In genomic region chr4:145246173-145247011, GRCm38 (mm10) we compare ENCODE assay signal across 8 mouse cellular contexts. TPM values are rescaled to one million over a fixed set of nuclear protein-coding genes. Genes with fewer than 3 reads are reported as not detected.
DNase-seq lines count a peak whose midpoint lies in the region; ATAC-seq and TF ChIP-seq lines count a peak whose summit lies in the region.

Tnfrsf1b (minus strand) TSS chr4:145246870.

- DNase-seq in A20 (ENCODE audit: low read depth, low spot score) = peak; percentile 90
- peak; percentile 64 to 73 for DNase-seq in adrenal gland, adult 18-20 months (ENCODE audit: low spot score in 2 of 2)
- DNase-seq in hindbrain, embryonic 11.5 days (ENCODE audit: low spot score) = peak; percentile 49
- peak; percentile 25 for DNase-seq in limb, embryonic 14.5 days (ENCODE audit: low spot score)
- peak; percentile 27 for DNase-seq in midbrain, embryonic 14.5 days
- no peak for DNase-seq in right cerebral cortex, postnatal 14 days

- no peaks in the 10 kb centered on the region for H3K9me3 ChIP-seq in forebrain, embryonic 16.5 days (ENCODE audit: control insufficient read depth, low read length)
- H3K9me3 ChIP-seq in hindbrain, embryonic 11.5 days (ENCODE audit: control insufficient read depth, low read length) = no peaks in the 10 kb centered on the region
- no peaks in the 10 kb centered on the region for H3K9me3 ChIP-seq in limb, embryonic 14.5 days (ENCODE audit: control insufficient read depth, low read length)
- H3K9me3 ChIP-seq in midbrain, embryonic 14.5 days (ENCODE audit: control insufficient read depth, low read length) = no peaks in the 10 kb centered on the region

- H3K4me3 ChIP-seq in forebrain, embryonic 16.5 days (replicated peaks; ENCODE audit: low read length) = peak within 1 kb of the TSS; percentile 38
- H3K4me3 ChIP-seq in hindbrain, embryonic 11.5 days (ENCODE audit: low read depth, low read length) = peak within 1 kb of the TSS; percentile 35
- peak within 1 kb of the TSS; percentile 45 for H3K4me3 ChIP-seq in limb, embryonic 14.5 days (replicated peaks; ENCODE audit: low read length)
- H3K4me3 ChIP-seq in midbrain, embryonic 14.5 days (replicated peaks; ENCODE audit: low read depth, low read length) = peak within 1 kb of the TSS; percentile 37
- peak within 1 kb of the TSS; percentile 56 for H3K4me3 ChIP-seq in testis, adult 2 months (ENCODE audit: control insufficient read depth, low read depth, low read length)

- H3K4me2 ChIP-seq in forebrain, embryonic 16.5 days (ENCODE audit: low read length) = peak within 1 kb of the TSS; percentile 54
- H3K4me2 ChIP-seq in hindbrain, embryonic 11.5 days (replicated peaks; ENCODE audit: low read depth, low read length) = peak within 1 kb of the TSS; percentile 79
- peak within 1 kb of the TSS; percentile 86 for H3K4me2 ChIP-seq in limb, embryonic 14.5 days (replicated peaks; ENCODE audit: low read depth, low read length, severe bottlenecking)
- H3K4me2 ChIP-seq in midbrain, embryonic 14.5 days (ENCODE audit: low read length) = peak within 1 kb of the TSS; percentile 61

- H3K9ac ChIP-seq in forebrain, embryonic 16.5 days (replicated peaks; ENCODE audit: low read depth, low read length) = peak within 1 kb of the TSS; percentile 31
- peak within 1 kb of the TSS; percentile 55 for H3K9ac ChIP-seq in hindbrain, embryonic 11.5 days (ENCODE audit: low read depth, low read length)
- peak within 1 kb of the TSS; percentile 55 for H3K9ac ChIP-seq in limb, embryonic 14.5 days (ENCODE audit: low read depth, low read length, severe bottlenecking)
- peak within 1 kb of the TSS; percentile 46 for H3K9ac ChIP-seq in midbrain, embryonic 14.5 days (replicated peaks; ENCODE audit: low read length)

- H3K4me1 ChIP-seq in forebrain, embryonic 16.5 days (replicated peaks; ENCODE audit: control insufficient read depth, insufficient read depth, low read length) = peaks cover 5% of the 10 kb centered on the region; the same call in 1 of the 2 replicates
- H3K4me1 ChIP-seq in hindbrain, embryonic 11.5 days (replicated peaks; ENCODE audit: control insufficient read depth, insufficient read depth, low read length) = 0 out of 2 replicates have a peak, but pooled peaks cover 3% of the 10 kb centered on the region
- H3K4me1 ChIP-seq in limb, embryonic 14.5 days (ENCODE audit: control insufficient read depth, insufficient read depth, low read length) = no peaks in the 10 kb centered on the region
- no peaks in the 10 kb centered on the region for H3K4me1 ChIP-seq in midbrain, embryonic 14.5 days (ENCODE audit: control insufficient read depth, insufficient read depth, low read length)
- peaks cover 6% of the 10 kb centered on the region for H3K4me1 ChIP-seq in testis, adult 2 months (ENCODE audit: control insufficient read depth, insufficient read depth, low read length)

- no peak for TF ChIP-seq CTCF in testis, adult 2 months (IDR thresholded peaks at IDR 0.05; ENCODE audit: control insufficient read depth, insufficient read depth, insufficient replicate concordance, low read depth, low read length)

- peaks cover 12% of the 10 kb centered on the region; the same call in 1 of the 2 replicates for H3K27me3 ChIP-seq in forebrain, embryonic 16.5 days (replicated peaks; ENCODE audit: control insufficient read depth, insufficient read depth, low read length)
- peaks cover 9% of the 10 kb centered on the region for H3K27me3 ChIP-seq in hindbrain, embryonic 11.5 days (ENCODE audit: control insufficient read depth, insufficient read depth, low read length)
- H3K27me3 ChIP-seq in limb, embryonic 14.5 days (ENCODE audit: control insufficient read depth, insufficient read depth, low read length) = peaks cover 6% of the 10 kb centered on the region
- H3K27me3 ChIP-seq in midbrain, embryonic 14.5 days (ENCODE audit: control insufficient read depth, insufficient read depth, low read length) = 0 out of 2 replicates have a peak, but pooled peaks cover 5% of the 10 kb centered on the region
- no peaks in the 10 kb centered on the region for H3K27me3 ChIP-seq in testis, adult 2 months (ENCODE audit: control insufficient read depth, insufficient read depth, low read length)

- H3K27ac ChIP-seq in forebrain, embryonic 16.5 days (ENCODE audit: low read length) = no peak within 1 kb of the TSS
- H3K27ac ChIP-seq in hindbrain, embryonic 11.5 days (ENCODE audit: low read depth, low read length) = no peak within 1 kb of the TSS
- H3K27ac ChIP-seq in limb, embryonic 14.5 days (replicated peaks; ENCODE audit: low read depth, low read length) = no peak within 1 kb of the TSS
- H3K27ac ChIP-seq in midbrain, embryonic 14.5 days (replicated peaks; ENCODE audit: low read depth, low read length) = no peak within 1 kb of the TSS
- no peak within 1 kb of the TSS for H3K27ac ChIP-seq in testis, adult 2 months (ENCODE audit: control insufficient read depth, insufficient read depth, low read depth, low read length)

- no peaks in the 10 kb centered on the region for H3K36me3 ChIP-seq in forebrain, embryonic 16.5 days (ENCODE audit: control insufficient read depth, insufficient read depth)
- H3K36me3 ChIP-seq in hindbrain, embryonic 11.5 days (ENCODE audit: control insufficient read depth, insufficient read depth, low read length) = no peaks in the 10 kb centered on the region
- H3K36me3 ChIP-seq in limb, embryonic 14.5 days (ENCODE audit: control insufficient read depth, insufficient read depth, low read length) = no peaks in the 10 kb centered on the region
- H3K36me3 ChIP-seq in midbrain, embryonic 14.5 days (ENCODE audit: control insufficient read depth, insufficient read depth, low read length) = no peaks in the 10 kb centered on the region
- no peaks in the 10 kb centered on the region for H3K36me3 ChIP-seq in testis, adult 2 months (ENCODE audit: control insufficient read depth, insufficient read depth, low read length)

- TF ChIP-seq POLR2A in limb, embryonic 14.5 days (IDR thresholded peaks at IDR 0.05; ENCODE audit: borderline replicate concordance, extremely low read depth, insufficient read depth, insufficient read length) = no peak
- peak; percentile 58; the same call in 1 of the 2 replicates for TF ChIP-seq POLR2A in testis, adult 2 months (IDR thresholded peaks at IDR 0.05; ENCODE audit: control insufficient read depth, low read depth, low read length)

- under 1% methylated on average over 47 of the region's 47 CpGs for WGBS in forebrain, embryonic 16.5 days
- 2% methylated on average over 47 of the region's 47 CpGs for WGBS in hindbrain, embryonic 11.5 days
- WGBS in limb, embryonic 14.5 days = under 1% methylated on average over 42 of the region's 47 CpGs
- 1% methylated on average over 47 of the region's 47 CpGs for WGBS in midbrain, embryonic 14.5 days

- ATAC-seq in forebrain, embryonic 16.5 days = peak; percentile 61
- ATAC-seq in hindbrain, embryonic 11.5 days (ENCODE audit: low FRiP score) = peak; percentile 79
- ATAC-seq in limb, embryonic 14.5 days (ENCODE audit: low FRiP score, low read depth) = peak; percentile 55
- 0 out of 2 replicates have a peak, but pooled peaks have one; percentile 46 for ATAC-seq in midbrain, embryonic 14.5 days (ENCODE audit: low FRiP score, low TSS enrichment)

RNA-seq across cellular contexts. Expression of gene Tnfrsf1b, which starts in this region (rescaled TPM):
- total RNA-seq in adrenal gland, adult 18-20 months (2021) = 10 to 100 TPM in 1 of 2 experiments, 1 to 10 TPM in 1; 8.5 to 18.4 TPM
- polyA plus RNA-seq in forebrain, embryonic 16.5 days (2015; fragmentation: Nextera tagmentation; extraction: Ambion mirVana) = 2.4 and 2.5 TPM in 2 replicates
- 1.6 and 1.8 TPM in 2 replicates for polyA plus RNA-seq in hindbrain, embryonic 11.5 days (2014; fragmentation: Nextera tagmentation; extraction: Ambion mirVana)
- 3.5 and 5.4 TPM in 2 replicates for polyA plus RNA-seq in limb, embryonic 14.5 days (2012; rRNA removed)
- polyA plus RNA-seq in limb, embryonic 14.5 days (2014; fragmentation: Nextera tagmentation; extraction: Ambion mirVana) = 3.8 and 3.9 TPM in 2 replicates
- polyA plus RNA-seq in midbrain, embryonic 14.5 days (2014; fragmentation: Nextera tagmentation; extraction: Ambion mirVana) = 1.6 and 2.7 TPM in 2 replicates
- 0.96 and 1.0 TPM in 2 replicates for polyA plus RNA-seq in testis, adult 2 months (2012; rRNA removed)
